Mouse (Mus musculus) C2C12 (cell line): ENCODE measurements around the gene Tnpo3. TPM values are rescaled to one million over a fixed set of nuclear protein-coding genes. Genes with fewer than 3 reads are reported as not detected.

Experiments used
- H3K27me3 ChIP-seq: one replicate; pipeline ENCODE4 v1.6.1; 2011; ENCODE audit not compliant: control insufficient read depth, insufficient read depth, insufficient read length
- H3K36me3 ChIP-seq: one replicate; pipeline ENCODE4 v1.6.1; 2011; ENCODE audit not compliant: control insufficient read depth, insufficient read depth
- H3K4me3 ChIP-seq: one replicate; pipeline ENCODE4 v1.5.1; 2011; ENCODE audit warnings: mild to moderate bottlenecking, control low read depth; ENCODE audit not compliant: poor library complexity, insufficient read depth, severe bottlenecking
- H3K79me2 ChIP-seq: one replicate; pipeline ENCODE4 v1.6.1; 2011; ENCODE audit not compliant: control insufficient read depth, insufficient read depth
- H3K79me3 ChIP-seq: one replicate; pipeline ENCODE4 v1.6.1; 2011; ENCODE audit warnings: low read depth, control low read depth
- H3ac ChIP-seq: one replicate; pipeline ENCODE3; 2011; ENCODE audit warnings: low read depth; ENCODE audit not compliant: control insufficient read depth, insufficient read length
- CEBPB ChIP-seq: IDR thresholded peaks from one replicate; pipeline ENCODE4 v1.6.1; 2011; ENCODE audit warnings: low read depth, mild to moderate bottlenecking, control low read depth, moderate library complexity
- CTCF ChIP-seq: IDR thresholded peaks from one replicate; pipeline ENCODE4 v1.5.1; 2011; ENCODE audit not compliant: control insufficient read depth, insufficient read depth, insufficient read length
- FOSL1 ChIP-seq: IDR thresholded peaks from one replicate; pipeline ENCODE4 v1.8.0; 2011; ENCODE audit warnings: mild to moderate bottlenecking, low read length; ENCODE audit not compliant: poor library complexity, insufficient read depth, severe bottlenecking
- MAX ChIP-seq: IDR thresholded peaks from one replicate; pipeline ENCODE4 v1.6.1; 2011; ENCODE audit warnings: mild to moderate bottlenecking, control low read depth
- MYOD1 ChIP-seq: IDR thresholded peaks from one replicate; pipeline ENCODE4 v1.6.1; 2011; ENCODE audit warnings: low read depth; ENCODE audit not compliant: control insufficient read depth, insufficient read length
- MYOG ChIP-seq: IDR thresholded peaks from one replicate; pipeline ENCODE4 v1.6.1; 2011; ENCODE audit not compliant: control insufficient read depth, insufficient read length; ENCODE audit errors: extremely low read depth
- USF1 ChIP-seq: IDR thresholded peaks from one replicate; pipeline ENCODE4 v1.6.1; 2011; ENCODE audit warnings: low read depth, mild to moderate bottlenecking, control low read depth, moderate library complexity
- polyA plus RNA-seq: library from polyadenylated mRNA; unstranded; fragments of >200 nt; fragmentation: generic; extraction: Trizol; gene quantifications from one replicate; pipeline ENCODE4 v1.2.1, GENCODE M21; 2012; ENCODE audit warnings: missing spikeins

Gene Tnpo3
- polyA plus RNA-seq, 1 experiment, result 29.4 TPM

DNA sequence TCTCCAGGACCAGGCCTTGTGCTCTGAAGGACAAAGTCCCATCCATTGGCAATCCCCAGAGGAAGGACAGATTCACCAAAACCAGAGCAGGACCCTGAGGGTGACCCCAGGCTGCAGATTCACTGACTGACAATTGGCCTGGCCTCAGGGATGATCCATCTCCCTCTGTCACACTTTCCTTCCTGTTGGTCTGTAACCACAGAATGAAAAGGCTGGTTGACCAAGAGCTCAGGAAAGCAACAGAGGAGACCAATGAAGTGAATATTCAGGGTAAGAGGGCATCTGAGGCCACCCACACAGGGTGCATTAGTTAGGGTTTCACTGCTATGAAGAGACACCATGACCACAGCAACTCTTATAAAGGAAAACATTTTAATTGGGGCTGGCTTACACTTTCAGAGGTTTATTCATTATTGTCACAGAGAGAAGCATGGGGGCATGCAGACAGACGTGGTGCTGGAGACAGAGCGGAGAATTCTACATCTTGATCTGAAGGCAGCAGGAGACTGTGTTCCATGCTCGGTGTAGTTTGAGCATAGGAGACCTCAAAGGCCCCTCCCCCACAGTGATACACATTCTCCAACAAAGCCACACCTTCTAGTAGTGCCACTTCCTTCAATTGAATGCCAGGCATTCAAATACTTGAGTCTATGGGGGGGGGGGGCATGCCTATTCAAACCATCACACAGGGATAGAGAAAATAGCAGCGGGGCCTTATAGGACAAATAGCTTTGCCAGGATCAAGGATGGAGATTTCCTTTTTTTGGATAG, 26.8 kb upstream of the Tnpo3 start:
- TF ChIP-seq CEBPB, result no peak
- peaks cover 26% of the 10 kb centered on the region for H3K27me3 ChIP-seq
- no peak overlapping the region for H3K4me3 ChIP-seq
- no peaks in the 10 kb centered on the region for H3K36me3 ChIP-seq
- H3K79me3 ChIP-seq, result no peaks in the 10 kb centered on the region
- no peak overlapping the region for H3ac ChIP-seq
- H3K79me2 ChIP-seq, result no peaks in the 10 kb centered on the region

DNA sequence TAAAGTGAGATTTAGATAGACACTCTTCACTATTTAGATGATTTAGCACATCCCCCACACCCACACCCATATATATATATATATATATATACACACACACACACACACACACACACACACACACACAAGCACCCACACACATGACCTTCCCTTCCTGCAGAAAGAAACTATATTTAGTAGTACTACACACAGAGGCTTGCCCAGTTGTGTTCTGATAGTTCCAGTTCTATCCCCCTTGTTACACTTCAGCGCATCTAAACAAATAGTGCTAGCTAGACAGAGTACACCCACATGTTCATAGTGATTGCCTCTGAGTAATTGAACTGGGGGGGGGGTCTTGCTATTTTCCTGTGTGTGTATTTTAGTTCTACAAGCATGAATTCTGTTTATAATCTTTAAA, 24.9 kb upstream of the Tnpo3 start:
- no peaks in the 10 kb centered on the region for H3K36me3 ChIP-seq
- H3ac ChIP-seq, result no peak overlapping the region
- H3K79me2 ChIP-seq, result no peaks in the 10 kb centered on the region
- H3K27me3 ChIP-seq, result peaks cover 22% of the 10 kb centered on the region
- no peak overlapping the region for H3K4me3 ChIP-seq
- TF ChIP-seq USF1, result no peak
- no peak for TF ChIP-seq MYOD1
- no peak for TF ChIP-seq FOSL1
- TF ChIP-seq CEBPB, result no peak
- TF ChIP-seq MYOG, result no peak
- no peak for TF ChIP-seq CTCF
- no peaks in the 10 kb centered on the region for H3K79me3 ChIP-seq

- Histone ChIP-seq H3K4me3 (no peak overlapping the region), H3K79me2 (no peaks in the 10 kb centered on the region), H3K79me3 (no peaks in the 10 kb centered on the region), H3ac (no peak overlapping the region), H3K36me3 (no peaks in the 10 kb centered on the region), H3K27me3 (peaks cover 22% of the 10 kb centered on the region)
- TF ChIP-seq CEBPB (no peak), FOSL1 (no peak), MAX (no peak), USF1 (no peak), MYOG (no peak), CTCF (no peak), MYOD1 (no peak)
Observed at GRCm38 (mm10) chr6:29632552-29633292, 23.0 kb upstream of the Tnpo3 start.

- no peaks in the 10 kb centered on the region for H3K36me3 ChIP-seq
- H3ac ChIP-seq, result no peak overlapping the region
- H3K79me2 ChIP-seq, result no peaks in the 10 kb centered on the region
- H3K4me3 ChIP-seq, result no peak overlapping the region
- TF ChIP-seq MAX (no peak), CEBPB (no peak), MYOD1 (no peak), FOSL1 (no peak), MYOG (no peak), CTCF (no peak), USF1 (no peak)
- no peaks in the 10 kb centered on the region for H3K79me3 ChIP-seq
- peaks cover 22% of the 10 kb centered on the region for H3K27me3 ChIP-seq
Observed at GRCm38 (mm10) chr6:29631751-29632551, 22.3 kb upstream of the Tnpo3 start.

- Histone ChIP-seq H3K4me3 (no peak overlapping the region), H3K79me2 (no peaks in the 10 kb centered on the region), H3K79me3 (no peaks in the 10 kb centered on the region), H3ac (no peak overlapping the region), H3K27me3 (peaks cover 22% of the 10 kb centered on the region), H3K36me3 (no peaks in the 10 kb centered on the region)
- TF ChIP-seq CEBPB (no peak), MYOG (no peak), MAX (no peak), USF1 (no peak), MYOD1 (no peak), CTCF (no peak), FOSL1 (no peak)
Observed at GRCm38 (mm10) chr6:29630216-29630615, 20.5 kb upstream of the Tnpo3 start.

DNA sequence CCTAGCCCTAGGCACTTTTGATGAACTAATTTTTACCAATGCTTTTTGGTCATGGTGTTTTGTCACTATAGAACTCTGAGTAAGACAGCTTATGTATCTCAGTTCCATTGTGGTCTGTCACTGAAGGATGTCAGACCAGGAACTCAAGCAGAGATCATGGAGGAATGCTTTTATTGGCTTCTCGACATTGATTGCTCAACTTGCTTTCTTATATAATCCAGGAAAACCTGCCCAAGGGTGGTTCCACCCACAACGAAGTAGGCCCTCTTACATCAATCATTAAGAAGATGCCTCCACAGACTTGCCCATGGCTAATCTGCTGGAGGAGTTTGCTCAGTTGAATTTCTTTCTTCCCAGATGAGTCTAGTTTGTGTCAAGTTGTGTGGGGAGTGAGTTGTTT, 18.1 kb upstream of the Tnpo3 start:
- Histone ChIP-seq H3ac (no peak overlapping the region), H3K79me3 (no peaks in the 10 kb centered on the region), H3K36me3 (no peaks in the 10 kb centered on the region), H3K79me2 (no peaks in the 10 kb centered on the region), H3K4me3 (no peak overlapping the region), H3K27me3 (peaks cover 11% of the 10 kb centered on the region)
- no peak for TF ChIP-seq FOSL1
- no peak for TF ChIP-seq MAX
- no peak for TF ChIP-seq CEBPB
- TF ChIP-seq CTCF, result no peak
- TF ChIP-seq MYOD1, result no peak
- no peak for TF ChIP-seq MYOG
- no peak for TF ChIP-seq USF1
